Mouse (Mus musculus) forebrain, embryonic 14.5 days (tissue): Measurements from ENCODE around the gene Qrfpr. TPM values are rescaled to one million over a fixed set of nuclear protein-coding genes. Genes with fewer than 3 reads are reported as not detected.

Experiments used
- polyA plus RNA-seq: library from polyadenylated mRNA; unstranded; fragments of >200 nt; fragmentation: Nextera tagmentation; extraction: Ambion mirVana; gene quantifications from 2 replicates; pipeline ENCODE4 v1.2.1, GENCODE M21; 2014

Qrfpr gene
- polyA plus RNA-seq, 1 experiment from 2014 or later = 2.6 TPM

Other genes with a start within 250 kb of the Qrfpr start
- 20.0 and 24.8 TPM in 2 replicates for gene Mccc1, start 221.6 kb downstream of the Qrfpr start, polyA plus RNA-seq
- gene Ccdc144b, start 168.8 kb downstream of the Qrfpr start, polyA plus RNA-seq = not detected in 2 replicates
- 98.5 and 100 TPM in 2 replicates for gene Acad9, start 156.3 kb downstream of the Qrfpr start, polyA plus RNA-seq
- gene D3Ertd254e, start 71.3 kb downstream of the Qrfpr start, polyA plus RNA-seq = 12.2 and 15.9 TPM in 2 replicates